Mouse (Mus musculus) gastrocnemius, adult 2 months (tissue): ENCODE measurements at regions not wholly inside any gene's neighbourhood (a gene's known extent, or its start where the extent isn't known, plus 50 kb on each side); places are given as distances from the start of the nearest gene placed in this dataset.

ENCODE experiments used
- DNase-seq: peaks from one replicate; pipeline ENCODE4 v3.0.0; 2022
- H3K27ac ChIP-seq: fragments of 200-600 bp; 2 replicates; pipeline ENCODE4 v1.8.1; 2022; ENCODE audit warnings: mild to moderate bottlenecking
- H3K4me3 ChIP-seq: fragments of 200-600 bp; 2 replicates; pipeline ENCODE4 v1.8.1; 2022; ENCODE audit warnings: mild to moderate bottlenecking, moderate library complexity
- CTCF ChIP-seq: fragments of 200-600 bp; IDR thresholded peaks from 2 replicates; pipeline ENCODE4 v1.8.1; 2022; ENCODE audit warnings: antibody characterized with exemption, mild to moderate bottlenecking, moderate library complexity
- intact Hi-C: fragments of 180-260 bp; cut with DNase I; formaldehyde crosslinking; loops from one replicate; pipeline ENCODE4 v1.15.1; 2025

DNA sequence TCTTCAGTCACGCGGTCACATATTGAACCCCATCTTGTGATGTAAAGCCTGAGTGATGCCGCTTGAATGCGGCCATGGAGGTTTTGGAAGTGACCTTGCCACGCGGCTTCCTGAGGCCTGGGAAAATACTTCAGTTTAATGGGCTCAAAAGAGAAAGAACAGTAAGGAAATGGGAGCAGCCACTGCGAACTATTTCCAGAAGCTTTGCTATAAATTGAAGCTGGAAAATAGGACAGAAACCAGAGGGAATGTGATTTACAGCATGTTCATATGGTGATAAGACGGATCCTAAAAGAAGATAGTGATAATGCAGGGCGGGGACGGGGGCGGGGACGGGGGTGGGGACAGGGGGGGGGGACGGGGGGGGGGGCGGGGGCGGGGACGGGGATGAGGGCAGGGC, 52.7 kb upstream of the Trpc4 start:
- intact Hi-C loops, result no loop called here
- TF ChIP-seq CTCF, result no peak
- no peak overlapping the region for H3K27ac ChIP-seq
- no peak overlapping the region for H3K4me3 ChIP-seq
- DNase-seq, result no peak

DNA sequence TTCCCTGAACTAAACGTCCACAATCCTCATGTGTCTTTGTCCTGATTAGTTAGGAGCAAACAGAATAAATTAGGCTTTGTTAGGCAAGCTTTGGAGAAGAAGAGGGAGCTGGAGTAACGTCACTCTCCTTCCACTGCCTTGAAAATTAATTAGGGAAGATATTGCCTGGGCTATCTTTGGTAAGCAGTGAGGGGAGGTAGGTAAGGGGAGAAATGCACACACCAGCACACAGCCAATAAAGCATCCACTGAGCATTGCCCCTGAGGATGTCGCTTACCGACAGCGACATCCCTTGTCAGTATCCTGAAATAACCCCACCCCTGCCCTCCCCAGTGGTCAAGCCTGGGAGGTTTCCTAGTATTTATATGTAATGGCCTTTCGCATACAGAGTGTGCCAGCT, 72.2 kb upstream of the Trpc4 start:
- intact Hi-C loops, result no loop called here
- no peak for TF ChIP-seq CTCF

GRCm38 (mm10) chr3:54076461-54076860, 79.4 kb upstream of the Trpc4 start:
- no peak for DNase-seq
- TF ChIP-seq CTCF, result no peak
- intact Hi-C loops, result no loop called here

More for the DNA sequence above, 72.2 kb upstream of the Trpc4 start:
- DNase-seq, result no peak
- Histone ChIP-seq H3K4me3 (no peak overlapping the region), H3K27ac (no peak overlapping the region)

DNA sequence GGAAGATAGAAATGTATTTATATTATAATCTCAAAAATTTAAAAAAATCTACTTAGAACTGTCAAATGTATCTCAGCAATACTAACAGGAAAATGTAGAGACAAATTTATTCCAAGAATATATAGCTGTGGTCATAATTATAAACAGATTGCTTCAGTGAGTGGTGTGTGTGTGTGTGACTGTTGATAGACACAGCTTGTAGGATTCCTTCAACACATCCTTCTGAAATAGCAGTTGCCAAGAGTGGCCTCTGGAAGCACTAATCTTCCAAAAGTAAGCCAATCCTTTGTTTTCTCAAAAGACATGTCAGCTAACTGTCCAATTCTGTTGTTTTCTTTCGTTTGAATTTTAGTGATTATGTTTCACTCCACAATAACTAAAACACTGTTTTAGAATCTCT, 95.2 kb upstream of the Trpc4 start:
- no peak overlapping the region for H3K4me3 ChIP-seq
- no peak for DNase-seq
- intact Hi-C loops, result no loop called here
- TF ChIP-seq CTCF, result no peak
- no peak overlapping the region for H3K27ac ChIP-seq

More at GRCm38 (mm10) chr3:54076461-54076860, 79.4 kb upstream of the Trpc4 start:
- no peak overlapping the region for H3K4me3 ChIP-seq
- no peak overlapping the region for H3K27ac ChIP-seq

DNA sequence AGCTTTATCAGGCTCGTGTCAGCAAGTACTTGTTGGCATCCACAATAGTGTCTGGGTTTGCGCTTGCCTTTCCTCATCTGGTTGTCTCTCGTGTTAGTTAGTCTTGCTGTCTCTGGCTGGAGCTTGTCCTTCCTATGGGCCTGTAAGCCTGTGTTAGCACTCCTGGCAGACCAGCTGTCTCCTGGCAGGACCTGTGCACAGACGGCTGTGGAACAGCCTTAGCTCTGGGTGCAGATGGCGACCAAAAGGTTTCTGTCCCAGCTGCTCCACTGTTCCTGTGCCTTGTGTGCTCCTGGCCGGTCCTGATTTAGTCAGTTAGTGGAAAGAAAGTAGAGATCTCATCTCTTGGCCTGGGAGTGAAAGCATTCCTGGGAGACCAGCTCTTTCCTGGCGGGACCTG, 101.5 kb upstream of the Trpc4 start:
- DNase-seq, result no peak
- no peak overlapping the region for H3K27ac ChIP-seq
- H3K4me3 ChIP-seq, result no peak overlapping the region
- intact Hi-C loops, result no loop called here
- TF ChIP-seq CTCF, result no peak

DNA sequence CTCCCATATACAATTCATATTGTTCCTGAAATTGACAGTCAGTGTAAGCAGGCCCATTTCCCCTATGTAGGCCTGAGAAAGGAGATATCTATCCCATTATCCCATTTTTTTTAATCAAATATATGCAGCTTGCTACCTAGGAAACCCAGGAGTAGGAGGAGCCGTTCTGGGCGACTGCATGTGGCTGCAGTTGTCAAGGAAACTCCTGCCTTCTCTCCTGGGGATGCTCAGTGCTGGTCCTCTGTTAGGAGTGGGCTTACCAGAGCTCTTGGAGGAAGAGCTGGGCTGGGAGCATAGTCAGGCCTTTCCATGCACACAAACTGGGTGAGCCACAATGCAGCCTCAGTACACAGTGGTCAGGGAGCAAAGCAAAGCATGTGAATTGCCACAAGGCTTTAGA, 106.5 kb upstream of the Trpc4 start:
- intact Hi-C loops, result no loop called here
- Histone ChIP-seq H3K27ac (no peak overlapping the region), H3K4me3 (no peak overlapping the region)
- no peak for TF ChIP-seq CTCF
- DNase-seq, result no peak

DNA sequence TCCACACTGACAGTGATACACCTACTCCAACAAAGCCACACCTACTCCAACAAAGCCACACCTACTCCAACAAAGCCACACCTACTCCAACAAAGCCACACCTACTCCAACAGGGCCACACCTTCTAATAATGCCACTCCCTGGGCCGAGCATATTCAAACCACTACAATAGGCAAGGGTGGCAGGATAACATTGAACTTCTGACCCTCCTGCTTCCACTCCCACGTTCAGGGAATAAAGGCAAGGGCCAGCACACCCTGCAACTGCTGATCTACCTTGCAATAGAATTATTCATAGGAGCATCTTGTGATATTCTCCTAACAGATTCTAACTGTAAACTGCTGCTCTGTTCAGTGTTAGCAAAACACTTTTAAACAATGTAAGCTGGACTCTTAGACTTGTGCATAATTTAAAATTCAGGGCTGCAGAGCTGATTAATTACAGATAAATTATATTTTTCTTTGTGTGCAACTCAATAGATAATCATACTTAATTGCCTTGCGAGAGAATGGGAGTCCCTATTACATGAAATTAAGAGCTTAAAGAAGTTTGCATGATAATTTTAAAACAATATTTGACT, 107.7 kb upstream of the Trpc4 start:
- no peak overlapping the region for H3K27ac ChIP-seq
- DNase-seq, result no peak

GRCm38 (mm10) chr3:54027365-54027764, 128.5 kb upstream of the Trpc4 start:
- intact Hi-C loops, result no loop called here
- Histone ChIP-seq H3K27ac (no peak overlapping the region), H3K4me3 (no peak overlapping the region)
- TF ChIP-seq CTCF, result no peak
- DNase-seq, result no peak

More for the DNA sequence above, 107.7 kb upstream of the Trpc4 start:
- intact Hi-C loops, result no loop called here
- no peak overlapping the region for H3K4me3 ChIP-seq
- TF ChIP-seq CTCF, result no peak

- Histone ChIP-seq H3K27ac (no peak overlapping the region), H3K4me3 (no peak overlapping the region)
- TF ChIP-seq CTCF, result no peak
- DNase-seq, result no peak
- intact Hi-C loops, result no loop called here
These were observed 135.6 kb upstream of the Trpc4 start for GRCm38 (mm10) chr3:54020196-54020595.

GRCm38 (mm10) chr3:54017943-54018649, 137.7 kb upstream of the Trpc4 start:
- no peak for DNase-seq
- no peak for TF ChIP-seq CTCF
- no peak overlapping the region for H3K27ac ChIP-seq
- H3K4me3 ChIP-seq, result no peak overlapping the region
- intact Hi-C loops, result no loop called here

DNA sequence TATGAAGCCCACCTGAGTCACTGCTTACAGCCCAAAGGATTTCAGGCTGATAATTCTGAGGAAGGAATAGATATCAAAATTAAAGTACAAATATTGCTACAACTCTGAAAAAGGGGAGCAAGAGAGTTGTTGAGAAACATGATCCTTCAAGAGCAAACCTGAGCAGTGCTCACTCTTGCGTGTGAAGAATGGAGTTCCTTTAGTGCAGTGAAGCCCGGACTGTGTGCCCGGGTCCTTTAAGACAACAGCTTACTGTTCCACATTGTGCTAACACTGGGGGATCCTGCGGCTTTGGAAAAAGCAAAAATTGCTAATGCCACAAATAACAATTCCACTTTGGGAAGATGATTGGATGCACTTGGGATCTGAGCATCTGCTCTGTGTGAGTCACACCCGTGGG, 139.0 kb upstream of the Trpc4 start:
- Histone ChIP-seq H3K4me3 (no peak overlapping the region), H3K27ac (no peak overlapping the region)
- intact Hi-C loops, result no loop called here
- no peak for DNase-seq
- no peak for TF ChIP-seq CTCF

DNA sequence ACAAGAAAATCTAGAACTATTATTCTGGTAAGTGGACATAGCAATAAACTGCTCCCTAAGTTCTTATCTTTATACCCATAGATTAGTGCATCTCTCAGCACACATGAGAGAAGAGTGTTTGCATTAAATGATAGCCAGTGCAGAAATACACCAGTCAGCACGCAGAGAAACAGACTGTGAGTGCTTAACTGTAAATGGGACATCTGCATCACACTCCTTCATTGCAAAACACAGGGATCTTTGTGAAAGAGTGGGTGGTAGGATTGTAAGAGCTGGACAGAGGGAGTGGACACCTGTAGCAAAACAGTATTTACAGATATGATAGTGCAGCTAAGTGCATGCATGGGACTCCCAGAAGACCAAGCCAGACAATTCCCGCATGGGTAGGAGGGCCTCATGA, 144.8 kb upstream of the Trpc4 start:
- no peak for TF ChIP-seq CTCF
- no peak overlapping the region for H3K4me3 ChIP-seq
- no peak for DNase-seq
- H3K27ac ChIP-seq, result no peak overlapping the region
- intact Hi-C loops, result no loop called here

DNA sequence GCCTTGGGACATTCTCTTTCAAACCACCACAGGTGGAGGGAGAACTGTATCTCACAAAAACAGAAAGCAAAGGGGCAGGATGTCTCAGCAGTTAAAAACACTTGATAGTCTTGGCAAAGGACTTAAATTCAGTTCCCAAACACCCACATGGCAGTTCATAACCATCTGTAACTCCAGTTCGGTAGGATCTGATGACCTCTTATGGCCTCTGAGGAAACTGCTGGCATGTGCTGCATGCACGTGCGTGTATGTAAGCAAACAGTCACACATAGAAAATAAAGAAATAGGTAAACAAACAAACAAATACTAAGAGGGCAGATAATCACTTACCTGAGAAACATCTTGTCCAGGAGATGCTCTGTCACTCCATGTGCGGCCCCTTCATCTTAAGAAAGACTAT, 129.4 kb upstream of the Ufm1 start:
- intact Hi-C loops, result no loop called here
- Histone ChIP-seq H3K27ac (no peak overlapping the region), H3K4me3 (no peak overlapping the region)
- no peak for DNase-seq
- TF ChIP-seq CTCF, result peak; percentile 28

DNA sequence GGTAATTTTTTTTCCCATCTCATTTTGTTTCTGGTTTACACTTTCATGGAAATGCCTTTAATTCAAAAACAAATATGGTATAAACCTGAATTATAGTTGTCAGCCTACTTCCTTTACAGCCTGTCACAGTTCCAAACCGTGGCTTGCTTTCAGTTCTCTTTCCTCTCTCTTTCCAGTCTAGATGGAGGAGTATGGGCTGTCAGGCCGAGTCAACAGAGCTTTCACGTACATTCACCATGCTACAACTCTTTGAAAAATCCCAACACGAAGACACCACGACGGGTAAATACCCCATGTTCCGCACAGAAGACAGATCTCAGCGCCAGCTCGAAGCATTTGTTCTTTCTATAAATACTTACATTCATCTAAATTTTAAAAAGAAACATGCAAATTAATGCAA, 125.2 kb upstream of the Ufm1 start:
- TF ChIP-seq CTCF, result no peak
- no peak overlapping the region for H3K4me3 ChIP-seq
- H3K27ac ChIP-seq, result no peak overlapping the region
- DNase-seq, result no peak
- intact Hi-C loops, result no loop called here
